Mouse (Mus musculus) olfactory bulb, adult 2 months (tissue): ENCODE results near the gene Tomm6. TPM values are rescaled to one million over a fixed set of nuclear protein-coding genes. Genes with fewer than 3 reads are reported as not detected.

Source experiments
- H3K27ac ChIP-seq: fragments of 200-500 bp; 2 replicates; pipeline ENCODE4 v1.5.1; 2012; ENCODE audit warnings: low read depth, low read length; ENCODE audit not compliant: insufficient read depth
- H3K4me1 ChIP-seq: fragments of 200-500 bp; 2 replicates; pipeline ENCODE4 v1.6.1; 2012; ENCODE audit warnings: low read length; ENCODE audit not compliant: control insufficient read depth, insufficient read depth
- H3K4me3 ChIP-seq: fragments of 200-500 bp; 2 replicates; pipeline ENCODE4 v1.5.1; 2012; ENCODE audit warnings: mild to moderate bottlenecking, low read depth, low read length, moderate library complexity; ENCODE audit not compliant: insufficient read depth
- CTCF ChIP-seq: fragments of 200-500 bp; IDR thresholded peaks from 2 replicates; pipeline ENCODE4 v1.5.1; 2012; ENCODE audit warnings: low read depth, mild to moderate bottlenecking, low read length, moderate library complexity; ENCODE audit not compliant: insufficient read depth
- POLR2A ChIP-seq: fragments of 200-500 bp; IDR thresholded peaks from 2 replicates; pipeline ENCODE4 v1.6.1; 2012; ENCODE audit warnings: mild to moderate bottlenecking, low read depth, low read length, moderate library complexity; ENCODE audit not compliant: insufficient read depth
- WGBS: fragments of 180-500 bp; shearing (Covaris S2); methylation state at CpG from one replicate; pipeline ENCODE4 v1.1.7; 2018; 5-methylcytosine and 5-hydroxymethylcytosine counted together
- polyA plus RNA-seq: library from polyadenylated mRNA; stranded (reverse); fragments of >200 nt; gene quantifications from 2 replicates; pipeline ENCODE4 v1.2.4, GENCODE M21; 2012; ENCODE audit warnings: low replicate concordance; ENCODE audit not compliant: missing spikeins, insufficient read depth, insufficient read length

The Tomm6 gene
- polyA plus RNA-seq, result not detected in 2 replicates

DNA sequence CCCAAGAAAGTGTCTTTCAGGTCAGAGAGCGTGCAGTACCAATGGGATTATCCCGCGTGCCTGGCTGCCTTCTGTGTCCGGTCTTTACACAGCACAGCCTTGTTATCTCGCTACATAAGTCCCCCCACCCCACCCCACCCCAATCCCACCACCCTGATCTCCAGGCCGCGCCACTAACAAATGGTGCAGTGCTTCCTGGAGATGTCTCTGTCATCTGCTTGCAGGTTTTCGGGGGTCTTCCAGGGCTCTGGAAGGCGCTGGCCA lies at the start of gene Tomm6:
Gene Tomm6 (minus strand): TSS at position 43 of the 264 bp plus-strand sequence.
- 0% methylated on average over 9 of the region's 9 CpGs for WGBS
- Histone ChIP-seq H3K27ac (peak within 1 kb of the TSS; percentile 65), H3K4me1 (peaks cover 12% of the 10 kb centered on the region), H3K4me3 (peak within 1 kb of the TSS; percentile 65)
- no peak for TF ChIP-seq POLR2A
- TF ChIP-seq CTCF, result no peak

DNA sequence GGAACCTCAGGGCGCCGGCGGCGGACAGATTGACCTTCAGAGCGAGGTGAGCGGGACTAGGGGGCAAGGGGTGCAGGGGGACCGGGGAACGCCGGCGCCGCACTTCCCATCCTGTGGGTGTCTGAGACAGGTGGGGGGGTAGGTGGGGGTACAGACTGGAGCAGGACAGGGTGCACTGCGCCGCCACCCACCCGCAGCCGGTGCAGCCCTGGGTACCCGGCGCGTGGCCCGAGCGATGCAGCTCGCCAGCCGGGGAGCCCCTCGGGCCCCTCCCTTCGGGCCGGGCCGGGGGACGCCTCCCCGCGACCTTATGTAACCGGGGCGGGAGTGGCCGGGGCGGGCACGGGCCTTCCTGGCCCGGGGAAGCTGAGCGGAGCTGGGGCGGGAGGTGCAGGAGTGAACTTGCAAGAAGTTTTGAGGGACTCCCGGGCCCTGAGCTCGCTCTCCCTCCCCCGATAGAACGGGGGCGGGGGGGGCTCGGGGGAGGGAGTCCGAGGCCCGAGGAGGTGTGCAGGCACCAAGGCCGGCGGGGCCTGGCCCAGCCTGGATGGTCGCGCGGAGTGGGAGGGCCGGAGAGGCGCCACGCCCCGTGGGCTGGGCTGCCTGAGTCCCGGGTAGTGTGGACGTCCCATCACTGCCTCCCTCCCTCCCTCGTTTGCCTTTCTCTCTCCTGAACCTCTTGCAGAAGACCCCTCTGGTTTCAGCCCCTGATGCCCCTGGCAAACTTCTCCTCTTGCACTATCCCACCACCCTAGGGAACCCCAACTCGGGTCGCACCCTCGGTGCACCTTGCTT lies 49.3 kb upstream of the Tomm6 start:
- no peak overlapping the region; the same call in 1 of the 2 replicates for H3K27ac ChIP-seq
- TF ChIP-seq POLR2A (no peak), CTCF (no peak)
- peaks cover 20% of the 10 kb centered on the region for H3K4me1 ChIP-seq
- H3K4me3 ChIP-seq, result peak overlapping the region; percentile 71
- WGBS, result 2% methylated on average over 46 of the region's 60 CpGs

DNA sequence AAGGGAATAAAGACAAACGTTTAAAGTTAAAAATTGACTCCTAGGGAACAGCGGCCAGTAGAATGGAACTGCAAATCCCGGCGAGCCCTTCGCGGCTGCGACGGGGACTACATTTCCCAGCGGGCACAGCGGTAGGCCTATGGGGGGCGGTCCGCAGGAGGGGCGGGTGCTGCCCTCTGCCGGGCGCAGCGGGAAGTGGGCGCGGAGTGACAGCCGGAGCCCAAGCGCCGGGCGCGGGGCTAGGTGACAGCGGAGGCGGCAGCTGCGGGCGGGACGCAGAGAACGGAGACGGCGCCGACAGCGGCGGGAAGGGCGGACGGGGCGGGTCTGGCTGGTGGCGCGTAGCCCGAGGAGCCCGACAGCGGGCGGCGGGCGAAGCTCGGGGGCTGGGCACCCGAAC lies 48.7 kb upstream of the Tomm6 start, which contains the start of gene Tfeb:
Gene Tfeb (plus strand): TSS at position 175 of the 400 bp plus-strand sequence.
- Histone ChIP-seq H3K4me3 (peak within 1 kb of the TSS; percentile 71), H3K4me1 (peaks cover 20% of the 10 kb centered on the region), H3K27ac (no peak within 1 kb of the TSS; the same call in 1 of the 2 replicates)
- whole genome bisulfite sequencing, result under 1% methylated on average over 45 of the region's 47 CpGs
- TF ChIP-seq POLR2A (no peak), CTCF (peak; percentile 94)

DNA sequence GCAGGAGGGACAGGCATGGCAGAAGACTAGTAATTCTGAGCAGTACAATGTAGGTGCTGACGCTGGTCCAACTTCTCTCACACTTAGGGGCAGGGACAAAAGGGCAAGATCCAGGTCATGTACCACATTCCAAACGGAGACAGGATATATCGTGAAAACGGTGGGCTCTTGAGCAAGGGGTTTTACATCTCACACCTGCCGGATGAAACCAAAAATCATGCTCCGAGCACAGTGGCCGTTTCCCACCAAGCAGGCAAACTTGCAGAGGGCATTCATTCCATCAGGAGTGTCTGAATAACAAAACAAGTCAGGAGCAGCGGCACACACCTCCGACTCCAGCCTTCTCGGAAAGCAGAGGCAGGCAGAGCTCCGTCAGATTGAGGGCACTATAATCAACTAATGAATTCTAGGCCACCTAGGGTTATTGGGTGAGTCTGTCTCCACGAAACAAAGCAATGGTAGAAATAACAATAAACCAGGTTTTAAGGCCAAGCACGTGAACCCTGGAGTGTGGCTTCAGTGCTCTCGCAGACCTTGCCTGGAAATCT lies 47.4 kb upstream of the Tomm6 start:
- no peak overlapping the region for H3K27ac ChIP-seq
- WGBS, result 82% methylated on average over 14 of the region's 14 CpGs

DNA sequence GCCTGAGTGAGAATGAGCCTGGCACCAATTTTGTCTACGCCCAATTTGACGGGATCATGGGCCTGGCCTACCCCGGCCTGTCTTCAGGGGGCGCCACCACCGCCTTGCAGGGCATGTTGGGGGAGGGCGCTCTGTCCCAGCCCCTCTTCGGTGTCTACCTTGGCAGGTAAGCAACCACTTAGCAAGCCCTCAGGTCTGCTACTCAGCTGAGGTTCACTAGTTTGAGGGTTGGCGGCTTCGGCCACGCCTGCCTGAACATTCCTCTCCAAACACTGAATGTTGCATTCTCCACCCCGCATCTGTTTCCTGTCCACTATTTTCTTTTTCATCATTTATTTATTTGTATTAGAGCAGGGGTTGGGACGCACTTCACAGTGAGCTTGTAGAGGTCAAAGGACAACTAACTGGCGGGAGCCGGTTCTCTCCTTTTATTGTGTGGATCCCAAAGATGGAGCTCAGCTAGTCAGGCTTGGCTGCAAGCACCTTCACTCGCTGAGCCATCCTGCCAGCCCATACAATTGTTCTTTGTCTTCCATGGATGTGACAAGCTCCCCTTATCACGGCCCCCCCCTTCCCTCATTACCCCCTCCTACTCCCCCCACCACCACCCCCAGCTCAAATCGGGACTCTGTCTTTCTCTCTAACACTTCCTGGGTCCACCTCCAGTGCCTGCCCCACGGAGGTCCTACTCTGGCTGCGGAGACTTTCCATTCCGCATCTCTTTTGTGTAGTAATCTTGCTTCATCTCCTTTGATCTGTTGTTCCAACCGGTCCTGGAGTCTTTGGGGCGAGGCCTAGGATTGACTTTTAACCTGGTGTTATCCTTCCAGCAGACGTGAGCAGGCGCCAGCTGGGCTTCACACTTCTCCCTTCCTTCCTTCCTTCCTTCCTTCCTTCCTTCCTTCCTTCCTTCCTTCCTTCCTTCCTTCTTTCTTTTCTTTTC lies 42.7 kb upstream of the Tomm6 start:
- H3K4me1 ChIP-seq, result no peaks in the 10 kb centered on the region
- no peak overlapping the region for H3K27ac ChIP-seq
- WGBS, result 58% methylated on average over 24 of the region's 24 CpGs
- TF ChIP-seq CTCF, result no peak
- no peak for TF ChIP-seq POLR2A
- H3K4me3 ChIP-seq, result no peak overlapping the region

More for the DNA sequence above, 47.4 kb upstream of the Tomm6 start:
- TF ChIP-seq POLR2A (no peak), CTCF (no peak)
- H3K4me3 ChIP-seq, result no peak overlapping the region
- H3K4me1 ChIP-seq, result peaks cover 20% of the 10 kb centered on the region

DNA sequence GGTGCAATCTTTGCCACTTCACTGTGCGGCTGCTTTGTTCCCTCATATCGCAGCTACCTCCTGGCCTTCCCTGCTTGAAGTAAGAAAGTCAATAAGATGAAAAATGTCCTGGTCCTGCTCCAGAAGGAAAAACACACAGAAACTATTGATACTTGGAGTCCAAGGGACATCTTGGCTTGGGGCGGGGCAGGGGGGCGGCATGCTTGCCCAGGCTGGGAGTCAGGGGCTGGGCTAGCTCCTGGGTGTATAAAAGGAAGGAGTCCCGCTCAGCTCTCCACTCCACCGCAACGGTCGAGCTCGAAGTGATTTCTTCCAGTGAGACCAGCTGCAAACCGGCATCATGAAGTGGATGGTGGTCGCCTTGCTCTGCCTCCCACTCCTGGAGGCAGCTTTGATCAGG lies 38.4 kb upstream of the Tomm6 start, which contains the start of gene Pgc:
Gene Pgc (plus strand): TSS at position 277 of the 400 bp plus-strand sequence.
- WGBS, result 88% methylated on average over 11 of the region's 11 CpGs
- Histone ChIP-seq H3K27ac (no peak within 1 kb of the TSS), H3K4me1 (no peaks in the 10 kb centered on the region), H3K4me3 (no peak within 1 kb of the TSS)
- TF ChIP-seq CTCF (no peak), POLR2A (no peak)

DNA sequence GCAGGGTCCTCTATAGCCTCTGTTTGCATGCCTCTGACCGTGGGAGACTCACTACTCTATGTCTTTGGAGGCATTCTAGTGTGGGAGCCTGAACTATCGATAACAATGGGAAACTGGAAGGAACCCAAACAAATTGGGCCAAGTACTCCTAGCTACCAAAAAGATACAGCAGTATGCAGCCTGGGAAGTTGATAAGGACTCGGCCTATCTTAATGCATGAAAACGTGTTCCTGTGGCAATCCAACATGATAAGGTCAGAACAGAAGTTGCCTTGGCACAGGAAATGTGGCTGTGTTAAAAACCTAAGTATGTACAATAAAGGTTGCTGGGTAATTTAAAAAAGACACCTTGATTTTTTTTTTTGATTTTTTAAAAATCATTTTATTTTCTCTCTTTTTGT lies 33.0 kb upstream of the Tomm6 start:
- TF ChIP-seq CTCF (no peak), POLR2A (no peak)
- Histone ChIP-seq H3K27ac (no peak overlapping the region), H3K4me1 (no peaks in the 10 kb centered on the region), H3K4me3 (no peak overlapping the region)
- 71% methylated on average over 4 of the region's 4 CpGs for WGBS

DNA sequence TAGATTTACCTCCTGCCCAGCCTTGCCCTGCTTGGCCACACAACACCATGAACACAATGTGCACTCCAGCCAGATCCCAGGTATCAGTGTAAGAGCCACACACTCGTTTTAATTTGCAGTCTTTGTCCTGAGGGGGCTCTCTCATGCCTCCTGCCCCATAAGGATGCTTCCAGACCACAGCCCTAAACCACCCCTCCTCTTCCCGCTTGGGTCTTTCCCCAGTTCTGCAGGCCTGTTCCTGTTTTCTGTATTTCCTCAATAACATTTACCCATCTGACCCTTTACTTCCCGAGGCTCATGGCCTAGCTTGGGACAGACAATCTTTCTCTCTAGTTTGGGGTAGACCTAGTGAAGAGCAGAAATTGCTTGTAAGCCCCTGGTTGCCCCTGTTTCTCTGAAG lies 26.9 kb upstream of the Tomm6 start:
- no peak overlapping the region for H3K27ac ChIP-seq
- whole genome bisulfite sequencing, result 61% methylated on average over 3 of the region's 3 CpGs
- no peak overlapping the region for H3K4me3 ChIP-seq
- TF ChIP-seq CTCF, result no peak
- TF ChIP-seq POLR2A, result no peak
- H3K4me1 ChIP-seq, result peaks cover 5% of the 10 kb centered on the region; the same call in 1 of the 2 replicates

DNA sequence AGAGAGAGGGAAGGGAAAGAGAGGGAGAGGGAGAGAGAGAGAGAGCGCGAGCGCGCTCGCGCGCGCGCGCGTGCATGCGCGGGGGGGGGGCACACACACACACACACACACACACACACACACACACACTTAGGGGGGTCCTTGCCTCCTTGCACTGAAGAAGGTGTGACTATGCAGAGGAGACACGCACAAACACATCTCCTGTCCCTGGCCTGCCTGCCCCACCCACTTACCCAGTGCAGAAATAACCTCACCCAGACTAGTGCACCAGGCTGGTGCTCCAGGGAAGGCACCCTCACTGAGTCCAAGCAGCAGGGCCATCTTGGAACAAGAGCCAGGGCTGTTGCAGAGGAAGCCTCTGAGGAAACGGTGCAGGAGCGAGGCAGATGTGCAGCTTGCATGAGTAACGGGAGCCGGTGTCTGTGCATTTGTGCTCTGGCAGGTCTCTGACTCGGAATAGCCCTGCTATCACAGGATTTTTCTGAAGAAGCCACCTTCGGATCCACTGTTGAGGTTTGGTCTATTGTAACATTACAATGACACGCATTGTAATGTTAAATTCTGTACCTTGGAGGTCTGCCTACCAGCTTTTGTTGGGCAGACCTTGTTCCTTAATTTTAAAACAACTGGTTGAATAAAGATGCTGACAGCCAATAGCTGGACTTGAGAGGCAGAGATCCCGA lies 24.8 kb upstream of the Tomm6 start:
- WGBS, result 50% methylated on average over 16 of the region's 22 CpGs
- H3K4me1 ChIP-seq, result peaks cover 5% of the 10 kb centered on the region; the same call in 1 of the 2 replicates
- TF ChIP-seq CTCF (no peak), POLR2A (no peak)
- no peak overlapping the region for H3K27ac ChIP-seq
- H3K4me3 ChIP-seq, result no peak overlapping the region
